Mouse (Mus musculus) liver, adult 2 months (tissue): ENCODE results near the gene Rita1. TPM values are rescaled to one million over a fixed set of nuclear protein-coding genes. Genes with fewer than 3 reads are reported as not detected.

ENCODE experiments used
- DNase-seq: peaks from one replicate; pipeline ENCODE4 v3.0.0-alpha.2; 2011; ENCODE audit warnings: low read depth, low spot score; ENCODE audit errors: extremely low read depth
- H3K27ac ChIP-seq: fragments of 200-500 bp; replicated peaks from 2 replicates; pipeline ENCODE4 v1.5.1; 2012; ENCODE audit warnings: low read depth, mild to moderate bottlenecking, control low read depth, inconsistent platforms, low read length; ENCODE audit not compliant: insufficient read depth
- H3K27me3 ChIP-seq: fragments of 200-500 bp; 2 replicates; pipeline ENCODE4 v1.6.1; 2012; ENCODE audit warnings: mild to moderate bottlenecking, moderate library complexity, low read length, inconsistent platforms; ENCODE audit not compliant: control insufficient read depth, insufficient read depth
- H3K36me3 ChIP-seq: fragments of 200-500 bp; 2 replicates; pipeline ENCODE4 v1.6.1; 2012; ENCODE audit warnings: low read length, inconsistent platforms; ENCODE audit not compliant: control insufficient read depth, insufficient read depth
- H3K4me1 ChIP-seq: fragments of 200-500 bp; 2 replicates; pipeline ENCODE4 v1.6.1; 2011; ENCODE audit warnings: low read length; ENCODE audit not compliant: control insufficient read depth, insufficient read depth
- H3K4me3 ChIP-seq: fragments of 200-500 bp; 2 replicates; pipeline ENCODE4 v1.5.1; 2011; ENCODE audit warnings: low read depth, mild to moderate bottlenecking, control low read depth, low read length, moderate library complexity; ENCODE audit not compliant: insufficient read depth
- H3K79me2 ChIP-seq: fragments of 200-500 bp; 2 replicates; pipeline ENCODE4 v1.6.1; 2012; ENCODE audit warnings: inconsistent platforms, mild to moderate bottlenecking, low read length, moderate library complexity; ENCODE audit not compliant: control insufficient read depth, insufficient read depth
- H3K9ac ChIP-seq: fragments of 200-500 bp; 2 replicates; pipeline ENCODE4 v1.6.1; 2012; ENCODE audit warnings: low read depth, mild to moderate bottlenecking, control low read depth, inconsistent platforms, low read length
- CTCF ChIP-seq: fragments of 200-500 bp; IDR thresholded peaks from 2 replicates; pipeline ENCODE4 v1.5.1; 2011; ENCODE audit warnings: low read depth, low read length, control low read depth
- POLR2A ChIP-seq: fragments of 200-500 bp; IDR thresholded peaks from 2 replicates; pipeline ENCODE4 v1.6.1; 2011; ENCODE audit warnings: low read length, control low read depth; ENCODE audit not compliant: insufficient read depth; ENCODE audit errors: extremely low read depth
- WGBS: fragments of 180-500 bp; shearing (Covaris S2); methylation state at CpG from one replicate; pipeline ENCODE4 v1.1.7; 2018; 5-methylcytosine and 5-hydroxymethylcytosine counted together
- polyA plus RNA-seq: library from polyadenylated mRNA; depleted of rRNA; stranded (reverse); fragments of >200 nt; gene quantifications from 2 replicates; pipeline ENCODE4 v1.2.3, GENCODE M21; 2012
- total RNA-seq: library from RNA; depleted of rRNA; stranded (reverse); fragments of >200 nt; gene quantifications from 2 replicates; pipeline ENCODE4 v1.2.3, GENCODE M21; 2014

Gene Rita1
- total and polyA plus RNA-seq, 2 experiments, result 5.9 to 9.1 TPM

DNA sequence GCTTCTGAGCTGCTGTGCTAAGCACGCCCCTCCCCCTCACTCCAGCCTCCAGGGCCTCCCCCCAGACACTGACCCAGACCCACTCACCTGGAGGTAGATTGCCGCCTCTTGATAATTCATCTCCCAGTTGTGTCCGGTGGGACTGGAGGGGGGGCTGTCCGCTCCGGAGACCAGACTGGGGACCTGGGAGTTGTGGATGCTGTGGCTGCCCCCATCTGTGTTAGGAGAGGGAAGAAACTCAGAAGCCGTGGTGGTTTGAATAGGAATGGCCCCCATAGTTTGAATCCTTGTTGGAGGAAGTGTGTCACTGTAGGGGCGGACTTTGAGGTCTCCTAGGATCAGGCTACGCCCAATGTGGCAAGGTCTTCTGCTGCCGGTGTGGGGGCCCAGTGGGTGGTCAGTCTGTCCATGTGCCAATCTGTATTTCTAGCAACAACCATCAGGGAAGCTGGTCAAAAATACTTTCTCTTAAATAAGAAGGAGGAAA lies 52.2 kb downstream of the Rita1 start:
- no peak for DNase-seq
- Histone ChIP-seq H3K27ac (peak overlapping the region; percentile 76), H3K79me2 (peaks cover 9% of the 10 kb centered on the region; the same call in 1 of the 2 replicates), H3K4me3 (no peak overlapping the region), H3K36me3 (peaks cover 9% of the 10 kb centered on the region; the same call in 1 of the 2 replicates), H3K4me1 (peaks cover 30% of the 10 kb centered on the region), H3K27me3 (no peaks in the 10 kb centered on the region), H3K9ac (no peak overlapping the region; the same call in none of the 2 replicates)
- WGBS, result 39% methylated on average over 9 of the region's 9 CpGs
- no peak for TF ChIP-seq CTCF
- TF ChIP-seq POLR2A, result no peak

DNA sequence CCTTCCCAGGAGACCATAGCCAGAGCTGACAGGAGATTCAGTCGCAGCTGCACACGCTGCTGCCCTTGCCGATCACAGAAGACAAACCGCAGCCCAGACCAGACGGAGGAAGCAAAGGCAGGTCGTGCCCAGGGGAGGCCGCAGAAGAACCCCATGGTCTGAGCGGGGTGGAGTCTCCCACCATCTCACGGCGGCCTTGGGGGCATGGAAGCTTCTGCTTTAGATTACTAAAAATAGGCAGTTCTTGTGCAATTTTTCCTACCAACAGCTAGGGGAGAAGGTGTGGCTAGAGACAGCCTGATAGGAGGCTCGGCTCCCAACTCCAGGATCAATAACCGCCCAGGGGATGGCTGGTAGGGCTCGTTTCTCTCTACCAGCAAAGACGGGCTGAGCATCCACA lies 53.6 kb downstream of the Rita1 start:
- H3K79me2 ChIP-seq, result peaks cover 9% of the 10 kb centered on the region; the same call in 1 of the 2 replicates
- peak overlapping the region; percentile 39 for H3K27ac ChIP-seq
- peaks cover 24% of the 10 kb centered on the region for H3K4me1 ChIP-seq
- H3K27me3 ChIP-seq, result no peaks in the 10 kb centered on the region
- H3K36me3 ChIP-seq, result peaks cover 19% of the 10 kb centered on the region
- H3K9ac ChIP-seq, result 0 out of 2 replicates have a peak overlapping the region, but pooled peaks have one; percentile 15
- TF ChIP-seq CTCF (no peak), POLR2A (no peak)
- WGBS, result 11% methylated on average over 14 of the region's 14 CpGs
- DNase-seq, result peak; percentile 83
- H3K4me3 ChIP-seq, result peak overlapping the region; percentile 19; the same call in 1 of the 2 replicates

DNA sequence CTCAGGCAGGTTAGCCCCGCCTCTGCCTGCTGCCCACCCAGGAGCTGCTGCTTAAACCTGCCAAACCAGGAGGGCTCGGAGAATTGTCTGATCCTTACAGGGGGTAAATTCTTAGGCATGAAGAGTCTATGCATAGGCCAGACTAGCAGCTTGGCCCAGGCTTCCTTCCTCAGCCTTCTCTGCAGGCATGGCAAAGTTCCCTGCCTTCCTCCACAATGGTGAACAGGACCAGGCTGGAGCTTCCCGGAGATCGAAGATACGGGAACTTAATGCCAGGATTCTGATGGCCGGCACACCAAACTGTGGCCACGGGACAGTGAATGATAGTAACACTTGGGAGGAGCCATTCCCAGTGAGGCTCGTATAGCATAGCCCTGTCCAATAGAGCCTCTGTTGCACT lies 54.3 kb downstream of the Rita1 start:
- H3K27ac ChIP-seq, result no peak overlapping the region
- H3K9ac ChIP-seq, result no peak overlapping the region
- WGBS, result 69% methylated on average over 8 of the region's 8 CpGs
- DNase-seq, result peak; percentile 47
- no peak overlapping the region for H3K4me3 ChIP-seq
- H3K4me1 ChIP-seq, result peaks cover 19% of the 10 kb centered on the region
- TF ChIP-seq POLR2A (no peak), CTCF (no peak)
- peaks cover 24% of the 10 kb centered on the region for H3K36me3 ChIP-seq
- peaks cover 9% of the 10 kb centered on the region; the same call in 1 of the 2 replicates for H3K79me2 ChIP-seq
- no peaks in the 10 kb centered on the region for H3K27me3 ChIP-seq

DNA sequence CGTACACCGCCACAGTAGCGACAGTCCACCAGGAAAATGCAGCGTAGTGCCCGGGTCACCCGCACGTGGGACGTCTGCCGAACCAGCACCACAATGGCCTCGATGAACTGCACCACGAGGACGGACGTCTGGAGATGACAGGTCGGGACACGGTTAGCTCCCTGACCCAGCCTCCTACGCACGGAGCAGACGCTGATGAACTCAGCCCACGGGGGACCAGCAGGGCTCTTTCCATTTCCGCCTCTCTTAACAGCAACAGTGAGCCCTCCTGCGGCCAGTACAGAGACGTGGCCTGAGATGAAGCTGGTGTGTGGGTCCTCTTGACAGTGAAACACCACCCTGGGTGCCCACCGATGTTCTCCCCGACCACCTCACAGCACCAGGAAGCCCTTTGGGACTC lies 56.5 kb downstream of the Rita1 start:
- H3K27ac ChIP-seq, result no peak overlapping the region
- H3K36me3 ChIP-seq, result peaks cover 32% of the 10 kb centered on the region
- TF ChIP-seq CTCF (no peak), POLR2A (no peak)
- 94% methylated on average over 24 of the region's 24 CpGs for WGBS
- H3K9ac ChIP-seq, result no peak overlapping the region
- peaks cover 11% of the 10 kb centered on the region for H3K4me1 ChIP-seq
- no peak overlapping the region for H3K4me3 ChIP-seq
- no peak for DNase-seq
- H3K79me2 ChIP-seq, result peaks cover 9% of the 10 kb centered on the region; the same call in 1 of the 2 replicates
- H3K27me3 ChIP-seq, result no peaks in the 10 kb centered on the region

DNA sequence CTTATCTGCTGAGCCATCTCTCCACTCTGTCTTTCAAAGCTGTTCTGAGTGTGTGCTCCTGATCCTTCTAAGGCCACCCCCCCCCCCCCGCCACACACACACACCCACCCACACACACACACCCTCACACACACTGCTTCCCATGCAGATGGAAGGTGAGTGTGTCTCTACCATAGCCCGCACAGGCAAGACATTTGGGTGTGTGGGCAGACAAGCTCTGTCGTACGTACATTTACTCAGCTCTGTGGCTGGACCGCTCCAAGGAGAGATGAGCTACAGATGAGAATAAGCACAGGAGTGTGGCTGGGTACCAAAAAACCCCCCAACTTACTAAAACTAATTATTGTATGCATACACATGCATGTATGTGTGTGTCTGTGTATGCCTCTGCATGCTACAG lies 61.7 kb downstream of the Rita1 start:
- Histone ChIP-seq H3K9ac (no peak overlapping the region), H3K4me1 (no peaks in the 10 kb centered on the region), H3K27ac (no peak overlapping the region), H3K4me3 (no peak overlapping the region), H3K36me3 (peaks cover 44% of the 10 kb centered on the region), H3K27me3 (no peaks in the 10 kb centered on the region), H3K79me2 (no peaks in the 10 kb centered on the region)
- TF ChIP-seq POLR2A, result no peak
- no peak for TF ChIP-seq CTCF
- no peak for DNase-seq
- 99% methylated on average over 5 of the region's 5 CpGs for WGBS

DNA sequence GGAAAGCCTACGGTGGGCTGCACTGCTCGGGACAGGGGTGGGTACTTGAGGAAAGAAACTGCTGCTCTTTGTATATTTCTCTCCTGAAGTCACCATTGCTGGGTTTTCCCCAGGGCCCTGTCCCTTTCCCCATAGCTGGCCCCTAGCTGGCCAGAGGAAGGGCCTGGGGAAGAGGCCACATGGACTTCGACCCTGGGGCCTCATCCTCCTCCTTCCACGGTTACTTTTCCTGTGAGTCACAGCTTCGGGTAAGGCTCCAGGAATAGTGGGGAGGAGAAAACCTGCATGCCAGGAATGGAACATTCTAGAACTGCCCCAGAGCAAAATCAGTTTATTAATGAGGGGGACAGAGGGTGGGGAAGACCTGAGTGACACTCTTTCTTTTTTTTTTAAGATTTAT lies 62.3 kb downstream of the Rita1 start:
- no peak overlapping the region for H3K9ac ChIP-seq
- 57% methylated on average over 5 of the region's 5 CpGs for WGBS
- TF ChIP-seq POLR2A (no peak), CTCF (no peak)
- H3K27ac ChIP-seq, result no peak overlapping the region
- no peaks in the 10 kb centered on the region for H3K79me2 ChIP-seq
- no peaks in the 10 kb centered on the region for H3K4me1 ChIP-seq
- no peak overlapping the region for H3K4me3 ChIP-seq
- peaks cover 43% of the 10 kb centered on the region for H3K36me3 ChIP-seq
- no peak for DNase-seq
- H3K27me3 ChIP-seq, result no peaks in the 10 kb centered on the region
